Mouse (Mus musculus) stomach, embryonic 14.5 days (tissue): ENCODE measurements around the gene Clstn2. TPM values are rescaled to one million over a fixed set of nuclear protein-coding genes. Genes with fewer than 3 reads are reported as not detected.

ENCODE experiments used
- ATAC-seq: fragments of 200-750 bp; cut with Nextera tagmentation; 2 replicates; pipeline ENCODE4 v1.8.0; 2017; ENCODE audit warnings: low read depth, moderate TSS enrichment; ENCODE audit not compliant: insufficient number of reproducible peaks, insufficient read depth, low FRiP score
- H3K27ac ChIP-seq: fragments of 300-500 bp; sonication (generic); 2 replicates; pipeline ENCODE4 v1.5.1; 2014; ENCODE audit warnings: mild to moderate bottlenecking, low read length, moderate library complexity, mixed read lengths
- H3K27me3 ChIP-seq: fragments of 300-500 bp; sonication (generic); 2 replicates; pipeline ENCODE4 v1.6.1; 2014; ENCODE audit warnings: low read length, control low read depth, mixed read lengths; ENCODE audit not compliant: control insufficient read depth, insufficient read depth
- H3K36me3 ChIP-seq: fragments of 300-500 bp; sonication (generic); 2 replicates; pipeline ENCODE4 v1.6.1; 2014; ENCODE audit warnings: mild to moderate bottlenecking, control low read depth, low read length, moderate library complexity, mixed read lengths; ENCODE audit not compliant: control insufficient read depth, insufficient read depth
- H3K4me1 ChIP-seq: fragments of 300-500 bp; sonication (generic); 2 replicates; pipeline ENCODE4 v1.6.1; 2014; ENCODE audit warnings: low read length, control low read depth, mixed read lengths; ENCODE audit not compliant: control insufficient read depth, insufficient read depth
- H3K4me2 ChIP-seq: fragments of 300-500 bp; sonication (generic); replicated peaks from 2 replicates; pipeline ENCODE4 v1.6.1; 2014; ENCODE audit warnings: low read depth, low read length, control low read depth
- H3K4me3 ChIP-seq: fragments of 300-500 bp; sonication (generic); 2 replicates; pipeline ENCODE4 v1.5.1; 2014; ENCODE audit warnings: low read depth, low read length, control low read depth
- H3K9ac ChIP-seq: fragments of 300-500 bp; sonication (generic); replicated peaks from 2 replicates; pipeline ENCODE4 v1.6.1; 2014; ENCODE audit warnings: low read depth, mild to moderate bottlenecking, control low read depth, low read length, moderate library complexity, mixed read lengths
- H3K9me3 ChIP-seq: fragments of 300-500 bp; sonication (generic); 2 replicates; pipeline ENCODE4 v1.6.1; 2016; ENCODE audit warnings: low read depth, low read length, control low read depth; ENCODE audit not compliant: control insufficient read depth
- WGBS: fragments of 180-500 bp; shearing (Covaris S2); extraction: QIAGEN DNeasy Blood & Tissue Kit; methylation state at CpG from one replicate; pipeline ENCODE4 v1.1.7; 2014; 5-methylcytosine and 5-hydroxymethylcytosine counted together
- polyA plus RNA-seq: library from polyadenylated mRNA; unstranded; fragments of >200 nt; fragmentation: Nextera tagmentation; extraction: Ambion mirVana; gene quantifications from 2 replicates; pipeline ENCODE4 v1.2.1, GENCODE M21; 2014

The Clstn2 gene
- polyA plus RNA-seq, 1 experiment from 2014 or later: 2.0 TPM

- H3K9ac ChIP-seq: no peak overlapping the region
- H3K4me3 ChIP-seq: no peak overlapping the region
- H3K27ac ChIP-seq: no peak overlapping the region
- H3K27me3 ChIP-seq: no peaks in the 10 kb centered on the region
- H3K4me2 ChIP-seq: no peak overlapping the region
- WGBS: 87% methylated on average over 6 of the region's 6 CpGs
- H3K4me1 ChIP-seq: no peaks in the 10 kb centered on the region
- H3K9me3 ChIP-seq: no peaks in the 10 kb centered on the region
- ATAC-seq: no peak
- H3K36me3 ChIP-seq: no peaks in the 10 kb centered on the region
Observed at GRCm38 (mm10) chr9:97495056-97495455, 537.9 kb downstream of the Clstn2 start.

GRCm38 (mm10) chr9:97491626-97492025, 541.4 kb downstream of the Clstn2 start:
- WGBS: 72% methylated on average over 2 of the region's 2 CpGs
- no peak overlapping the region for H3K4me3 ChIP-seq
- H3K9me3 ChIP-seq: no peaks in the 10 kb centered on the region
- H3K4me2 ChIP-seq: no peak overlapping the region
- no peaks in the 10 kb centered on the region for H3K36me3 ChIP-seq
- no peak overlapping the region for H3K27ac ChIP-seq
- H3K4me1 ChIP-seq: no peaks in the 10 kb centered on the region
- ATAC-seq: no peak
- no peaks in the 10 kb centered on the region for H3K27me3 ChIP-seq
- H3K9ac ChIP-seq: no peak overlapping the region

- H3K9ac ChIP-seq: no peak overlapping the region
- WGBS: 44% methylated on average over 2 of the region's 2 CpGs
- H3K4me2 ChIP-seq: no peak overlapping the region
- no peaks in the 10 kb centered on the region for H3K4me1 ChIP-seq
- ATAC-seq: no peak
- H3K9me3 ChIP-seq: no peaks in the 10 kb centered on the region
- no peaks in the 10 kb centered on the region for H3K36me3 ChIP-seq
- H3K27me3 ChIP-seq: no peaks in the 10 kb centered on the region
- H3K4me3 ChIP-seq: no peak overlapping the region
- H3K27ac ChIP-seq: no peak overlapping the region
Observed at GRCm38 (mm10) chr9:97490591-97491176, 542.3 kb downstream of the Clstn2 start.

GRCm38 (mm10) chr9:97486826-97487225, 546.2 kb downstream of the Clstn2 start:
- H3K4me1 ChIP-seq: no peaks in the 10 kb centered on the region
- H3K4me3 ChIP-seq: no peak overlapping the region
- no peaks in the 10 kb centered on the region for H3K27me3 ChIP-seq
- H3K27ac ChIP-seq: no peak overlapping the region
- ATAC-seq: no peak
- H3K4me2 ChIP-seq: no peak overlapping the region
- H3K36me3 ChIP-seq: no peaks in the 10 kb centered on the region
- 77% methylated on average over 7 of the region's 7 CpGs for WGBS
- H3K9me3 ChIP-seq: no peaks in the 10 kb centered on the region
- H3K9ac ChIP-seq: no peak overlapping the region

GRCm38 (mm10) chr9:97481187-97481586, 551.8 kb downstream of the Clstn2 start:
- Histone ChIP-seq H3K9me3 (no peaks in the 10 kb centered on the region), H3K9ac (no peak overlapping the region), H3K36me3 (no peaks in the 10 kb centered on the region), H3K27ac (no peak overlapping the region), H3K4me3 (no peak overlapping the region), H3K4me2 (no peak overlapping the region), H3K4me1 (no peaks in the 10 kb centered on the region), H3K27me3 (no peaks in the 10 kb centered on the region)
- no peak for ATAC-seq
- 71% methylated on average over 1 of the region's 1 CpGs for WGBS

- H3K9me3 ChIP-seq: no peaks in the 10 kb centered on the region
- H3K9ac ChIP-seq: no peak overlapping the region
- WGBS: 61% methylated on average over 2 of the region's 2 CpGs
- H3K27me3 ChIP-seq: no peaks in the 10 kb centered on the region
- H3K4me3 ChIP-seq: no peak overlapping the region
- ATAC-seq: no peak
- no peak overlapping the region for H3K4me2 ChIP-seq
- no peak overlapping the region for H3K27ac ChIP-seq
- no peaks in the 10 kb centered on the region for H3K36me3 ChIP-seq
- no peaks in the 10 kb centered on the region for H3K4me1 ChIP-seq
Observed at GRCm38 (mm10) chr9:97476961-97477360, 556.0 kb downstream of the Clstn2 start.

- Histone ChIP-seq H3K9ac (no peak overlapping the region), H3K4me1 (no peaks in the 10 kb centered on the region), H3K4me3 (no peak overlapping the region), H3K27ac (no peak overlapping the region), H3K9me3 (no peaks in the 10 kb centered on the region), H3K36me3 (no peaks in the 10 kb centered on the region), H3K4me2 (no peak overlapping the region), H3K27me3 (no peaks in the 10 kb centered on the region)
- WGBS: 86% methylated on average over 3 of the region's 3 CpGs
- ATAC-seq: no peak
Observed at GRCm38 (mm10) chr9:97476456-97476855, 556.5 kb downstream of the Clstn2 start.

- no peaks in the 10 kb centered on the region for H3K36me3 ChIP-seq
- H3K4me1 ChIP-seq: no peaks in the 10 kb centered on the region
- no peaks in the 10 kb centered on the region for H3K9me3 ChIP-seq
- H3K4me2 ChIP-seq: no peak overlapping the region
- no peak for ATAC-seq
- no peaks in the 10 kb centered on the region for H3K27me3 ChIP-seq
- H3K9ac ChIP-seq: no peak overlapping the region
- no peak overlapping the region for H3K4me3 ChIP-seq
- 78% methylated on average over 6 of the region's 6 CpGs for WGBS
- H3K27ac ChIP-seq: no peak overlapping the region
Observed at GRCm38 (mm10) chr9:97474896-97475295, 558.1 kb downstream of the Clstn2 start.

- WGBS: 77% methylated on average over 7 of the region's 7 CpGs
- H3K9ac ChIP-seq: no peak overlapping the region
- no peak overlapping the region for H3K27ac ChIP-seq
- no peaks in the 10 kb centered on the region for H3K4me1 ChIP-seq
- H3K27me3 ChIP-seq: no peaks in the 10 kb centered on the region
- H3K4me3 ChIP-seq: no peak overlapping the region
- ATAC-seq: no peak
- H3K36me3 ChIP-seq: no peaks in the 10 kb centered on the region
- H3K9me3 ChIP-seq: no peaks in the 10 kb centered on the region
- H3K4me2 ChIP-seq: no peak overlapping the region
Observed at GRCm38 (mm10) chr9:97471014-97471591, 561.9 kb downstream of the Clstn2 start.
